21 mouse cellular contexts compared by ENCODE assay signal in the genomic region with DNA sequence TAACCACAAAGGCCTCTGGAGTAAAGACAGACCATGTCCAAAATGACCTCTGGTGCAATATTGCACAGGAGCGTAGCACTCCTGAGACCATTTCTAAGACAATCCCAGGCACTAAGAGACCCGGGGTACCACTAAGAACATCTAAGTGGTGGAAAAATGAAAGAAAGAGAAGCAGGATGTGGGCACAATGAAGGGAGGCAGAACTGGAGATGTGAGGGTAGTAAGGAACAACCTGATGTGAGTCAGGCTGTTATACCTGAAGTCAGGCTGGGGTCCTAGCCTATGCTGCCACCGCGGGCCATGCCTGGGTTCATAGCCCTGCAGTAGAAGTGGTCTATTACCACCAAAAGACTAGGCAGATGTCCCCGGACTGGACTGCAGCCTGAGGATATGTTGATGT.
A peak's percentile ranks its signal among the peaks of the same experiment; 100 is the strongest.
DNase-seq lines count a peak whose midpoint lies in the region; ATAC-seq and TF ChIP-seq lines count a peak whose summit lies in the region.
"Had no signal": no experiment of that assay in that cellular context is flagged by ENCODE, and none has a peak within 500 bp of the region (broad histone marks: within the 10 kb centered on the region; RNA-seq: fewer than 3 reads in every experiment).

No protein-coding gene starts in this region.

- DNase-seq in thymus, postnatal 0 days (ENCODE audit: low spot score): peak; percentile 23
- DNase-seq in thymus, adult 2 months: no peak
- no peak for DNase-seq in lung, postnatal 0 days (ENCODE audit: low spot score)
- DNase-seq in natural killer cell, adult 2 months (ENCODE audit: low spot score in 2 of 2): no peak
- DNase-seq: adrenal gland, adult 2 months; adrenal gland, postnatal 25 days; cerebellum, adult 11 months; cerebellum, adult 18-20 months; cerebellum, adult 9-10 months; cerebellum, postnatal 10 days; cerebellum, postnatal 25 days; forebrain, postnatal 0 days had no signal

- no peak overlapping the region for H3K4me3 ChIP-seq in thymus, adult 2 months (ENCODE audit: control insufficient read depth, insufficient read depth, low read length)
- no peak overlapping the region for H3K4me3 ChIP-seq in lung, postnatal 0 days (ENCODE audit: low read depth, low read length)
- H3K4me3 ChIP-seq: embryonic facial prominence, embryonic 10.5 days; embryonic facial prominence, embryonic 12.5 days; forebrain, embryonic 13.5 days; forebrain, embryonic 15.5 days had no signal

- no peak overlapping the region for H3K27ac ChIP-seq in thymus, adult 2 months (ENCODE audit: control insufficient read depth, insufficient read depth, low read length)
- no peak overlapping the region for H3K27ac ChIP-seq in lung, postnatal 0 days (ENCODE audit: low read length)
- H3K27ac ChIP-seq: embryonic facial prominence, embryonic 10.5 days; embryonic facial prominence, embryonic 12.5 days; forebrain, embryonic 13.5 days; forebrain, embryonic 15.5 days had no signal

- no peaks in the 10 kb centered on the region for H3K36me3 ChIP-seq in thymus, adult 2 months (ENCODE audit: control insufficient read depth, insufficient read depth, low read length)
- H3K36me3 ChIP-seq in lung, postnatal 0 days (ENCODE audit: insufficient read depth, low read length): no peaks in the 10 kb centered on the region
- H3K36me3 ChIP-seq: embryonic facial prominence, embryonic 10.5 days; embryonic facial prominence, embryonic 12.5 days; forebrain, embryonic 15.5 days; G1E had no signal

- TF ChIP-seq POLR2A in thymus, adult 2 months (IDR thresholded peaks at IDR 0.05; ENCODE audit: control insufficient read depth, extremely low read depth, insufficient read depth, low read length, poor library complexity): no peak

- TF ChIP-seq EP300 in lung, postnatal 0 days (IDR thresholded peaks at IDR 0.05): no peak

- no peak overlapping the region for H3K4me2 ChIP-seq in lung, postnatal 0 days (replicated peaks; ENCODE audit: low read depth, low read length)
- H3K4me2 ChIP-seq: embryonic facial prominence, embryonic 12.5 days; forebrain, embryonic 13.5 days; forebrain, embryonic 15.5 days had no signal

- no peak overlapping the region for H3K9ac ChIP-seq in lung, postnatal 0 days (replicated peaks; ENCODE audit: low read depth)
- H3K9ac ChIP-seq: embryonic facial prominence, embryonic 12.5 days; forebrain, embryonic 13.5 days; forebrain, embryonic 15.5 days; forebrain, postnatal 0 days had no signal

- no peaks in the 10 kb centered on the region for H3K27me3 ChIP-seq in thymus, adult 2 months (ENCODE audit: control insufficient read depth, insufficient read depth, low read length)
- no peaks in the 10 kb centered on the region for H3K27me3 ChIP-seq in lung, postnatal 0 days (replicated peaks; ENCODE audit: insufficient read depth, low read length)
- H3K27me3 ChIP-seq: CH12.LX; embryonic facial prominence, embryonic 12.5 days; forebrain, embryonic 13.5 days; forebrain, embryonic 15.5 days; Patski had no signal

- TF ChIP-seq CTCF in thymus, adult 2 months (IDR thresholded peaks at IDR 0.05; ENCODE audit: borderline replicate concordance, control insufficient read depth, extremely low read depth, insufficient read depth, low read length, poor library complexity): no peak
- TF ChIP-seq CTCF in lung, postnatal 0 days (IDR thresholded peaks at IDR 0.05): no peak

- 77% methylated on average over 5 of the region's 5 CpGs for WGBS in thymus, adult 2 months
- WGBS in lung, postnatal 0 days: 94% methylated on average over 5 of the region's 5 CpGs

- peaks cover 3% of the 10 kb centered on the region for H3K4me1 ChIP-seq in thymus, adult 2 months (replicated peaks; ENCODE audit: control insufficient read depth, insufficient read depth, low read length)
- no peaks in the 10 kb centered on the region for H3K4me1 ChIP-seq in lung, postnatal 0 days (ENCODE audit: insufficient read depth, low read depth, low read length)
- H3K4me1 ChIP-seq: embryonic facial prominence, embryonic 10.5 days; embryonic facial prominence, embryonic 12.5 days; forebrain, embryonic 13.5 days; forebrain, embryonic 15.5 days had no signal

- H3K9me3 ChIP-seq in lung, postnatal 0 days (ENCODE audit: low read length): no peaks in the 10 kb centered on the region
- H3K9me3 ChIP-seq: embryonic facial prominence, embryonic 10.5 days; embryonic facial prominence, embryonic 12.5 days; forebrain, embryonic 13.5 days; forebrain, embryonic 15.5 days; G1E had no signal

- peak; percentile 76 for ATAC-seq in CD4-positive, CD25-positive, alpha-beta regulatory T cell, adult 4 months
- ATAC-seq in activated CD4-positive, CD25-positive, alpha-beta regulatory T cell, adult 4 months: peak; percentile 68
- no peak for ATAC-seq in lung, postnatal 0 days
- ATAC-seq: forebrain, embryonic 13.5 days; forebrain, embryonic 15.5 days; forebrain, postnatal 0 days; Patski had no signal
